Mouse (Mus musculus): ENCODE data around the gene Hsp90ab1.

GRCm38 (mm10) chr17:45586449-45586837, 13.4 kb upstream of the Hsp90ab1 start:
- TF ChIP-seq CTCF (IDR thresholded peaks at IDR 0.05; ENCODE audit: extremely low read depth, insufficient read depth, insufficient read length, insufficient replicate concordance) (no peak), POLR2A (IDR thresholded peaks at IDR 0.05; ENCODE audit: low read depth, low read length) (no peak)

Measured in spleen, adult 2 months (tissue).